Mouse (Mus musculus): ENCODE measurements around the gene Tmem56.

DNA sequence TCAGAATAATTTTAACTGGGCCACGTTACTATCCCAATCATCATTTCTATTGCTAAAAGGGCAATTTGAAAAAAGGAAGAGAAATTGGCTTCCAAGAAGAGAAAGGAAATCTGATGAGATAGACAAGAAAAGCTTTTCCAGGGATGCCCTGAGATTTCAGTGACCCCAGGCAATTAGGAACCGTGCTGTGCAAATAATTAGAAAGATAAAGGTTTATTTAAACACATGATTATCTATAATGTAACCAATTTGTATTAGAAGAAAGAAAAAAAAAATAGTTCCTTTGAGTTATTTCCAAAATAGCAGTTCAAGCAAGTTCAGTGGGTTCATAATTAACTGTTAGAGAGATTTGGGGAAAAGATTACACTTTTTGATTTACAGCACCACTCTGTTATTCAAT lies 110.2 kb downstream of the Tmem56 start:
- TF ChIP-seq CTCF (IDR thresholded peaks at IDR 0.05; ENCODE audit: low read depth, low read length) (no peak), POLR2A (IDR thresholded peaks at IDR 0.05; ENCODE audit: extremely low read depth, insufficient read depth, low read length) (no peak)
